ENCODE assay signal across 23 mouse cellular contexts in the genomic region with DNA sequence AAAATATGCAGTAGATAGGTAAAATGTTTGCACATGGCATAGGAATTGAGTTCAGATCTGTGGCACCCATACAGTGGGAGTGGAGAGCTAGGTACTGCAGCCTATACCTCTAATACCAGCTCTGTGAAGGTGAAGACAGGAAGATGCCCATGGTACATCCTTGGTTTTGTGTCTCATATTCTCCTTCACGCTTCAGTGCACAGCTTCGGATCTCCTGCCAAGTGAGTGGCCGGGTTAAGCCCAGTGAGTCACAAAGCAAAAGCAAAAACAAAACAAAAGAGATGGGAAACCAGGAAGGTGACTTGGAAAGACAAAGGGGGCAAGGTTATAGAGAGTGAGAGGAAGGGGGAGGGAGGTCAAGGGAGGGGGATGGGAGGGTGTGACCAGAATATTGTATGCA.
"Had no signal": no experiment of that assay in that cellular context is flagged by ENCODE, and none has a peak within 500 bp of the region (broad histone marks: within the 10 kb centered on the region; RNA-seq: fewer than 3 reads in every experiment).

No protein-coding gene starts in this region.

- H3K27me3 ChIP-seq: limb, embryonic 13.5 days; liver, embryonic 12.5 days; liver, embryonic 15.5 days; lung, embryonic 15.5 days; megakaryocyte, embryonic 14.5 days; midbrain, embryonic 13.5 days; neural tube, embryonic 13.5 days; stomach, embryonic 15.5 days had no signal

- H3K4me1 ChIP-seq: limb, embryonic 10.5 days; limb, embryonic 13.5 days; liver, embryonic 12.5 days; liver, embryonic 15.5 days; lung, embryonic 15.5 days; megakaryocyte, embryonic 14.5 days; midbrain, embryonic 10.5 days; midbrain, embryonic 13.5 days; neural tube, embryonic 13.5 days; stomach, embryonic 15.5 days had no signal

- H3K36me3 ChIP-seq: limb, embryonic 10.5 days; limb, embryonic 13.5 days; liver, embryonic 12.5 days; liver, embryonic 15.5 days; lung, embryonic 15.5 days; midbrain, embryonic 10.5 days; midbrain, embryonic 13.5 days; neural tube, embryonic 13.5 days; stomach, embryonic 15.5 days had no signal

- ATAC-seq: liver, embryonic 12.5 days; midbrain, embryonic 13.5 days; midbrain, embryonic 16.5 days had no signal

- H3K4me2 ChIP-seq: limb, embryonic 13.5 days; liver, embryonic 12.5 days; liver, embryonic 15.5 days; lung, embryonic 15.5 days; midbrain, embryonic 13.5 days; neural tube, embryonic 13.5 days; stomach, embryonic 15.5 days had no signal

- H3K4me3 ChIP-seq: layer of hippocampus, adult 2 months; limb, embryonic 10.5 days; limb, embryonic 13.5 days; liver, embryonic 12.5 days; liver, embryonic 15.5 days; lung, embryonic 15.5 days; megakaryocyte, embryonic 14.5 days; midbrain, embryonic 10.5 days; midbrain, embryonic 13.5 days; myocyte; neural tube, embryonic 13.5 days; stomach, embryonic 15.5 days had no signal

- DNase-seq: kidney, adult 9 months; layer of hippocampus, adult 9-11 months; liver; lung, adult 18-20 months; lung, postnatal 10 days; lung, postnatal 36 days; right cerebral cortex, postnatal 25 days; spleen, adult 18-20 months; thymus, postnatal 25 days had no signal

- H3K27ac ChIP-seq: kidney, postnatal 0 days; layer of hippocampus, adult 2 months; limb, embryonic 10.5 days; limb, embryonic 13.5 days; liver, embryonic 12.5 days; liver, embryonic 15.5 days; lung, embryonic 15.5 days; midbrain, embryonic 10.5 days; midbrain, embryonic 13.5 days; neural tube, embryonic 13.5 days; stomach, embryonic 15.5 days had no signal

- H3K9me3 ChIP-seq: limb, embryonic 10.5 days; limb, embryonic 13.5 days; liver, embryonic 12.5 days; liver, embryonic 15.5 days; lung, embryonic 15.5 days; megakaryocyte, embryonic 14.5 days; midbrain, embryonic 10.5 days; midbrain, embryonic 13.5 days; neural tube, embryonic 13.5 days; stomach, embryonic 15.5 days had no signal

- H3K9ac ChIP-seq: limb, embryonic 13.5 days; liver, embryonic 12.5 days; liver, embryonic 15.5 days; lung, embryonic 15.5 days; midbrain, embryonic 13.5 days; neural tube, embryonic 13.5 days; stomach, embryonic 15.5 days had no signal
